Mouse (Mus musculus) ES-Bruce4 (cell line): ENCODE results near the gene Peli2. TPM values are rescaled to one million over a fixed set of nuclear protein-coding genes. Genes with fewer than 3 reads are reported as not detected.

Experiments
- H3K27ac ChIP-seq: 2 replicates; pipeline ENCODE4 v1.5.1; 2012; ENCODE audit warnings: low read length, inconsistent platforms; ENCODE audit not compliant: insufficient read depth
- H3K27me3 ChIP-seq: 2 replicates; pipeline ENCODE4 v1.6.1; 2012; ENCODE audit warnings: mild to moderate bottlenecking, low read length, inconsistent platforms; ENCODE audit not compliant: control insufficient read depth, poor library complexity, insufficient read depth, severe bottlenecking
- H3K36me3 ChIP-seq: 2 replicates; pipeline ENCODE4 v1.6.1; 2012; ENCODE audit warnings: inconsistent platforms, mild to moderate bottlenecking, low read length, moderate library complexity; ENCODE audit not compliant: control insufficient read depth, poor library complexity, insufficient read depth, severe bottlenecking
- H3K4me1 ChIP-seq: one replicate; pipeline ENCODE4 v1.8.1; 2011; ENCODE audit warnings: low read length; ENCODE audit not compliant: control insufficient read depth, insufficient read depth
- H3K4me3 ChIP-seq: 2 replicates; pipeline ENCODE4 v1.5.1; 2011; ENCODE audit warnings: low read depth, mild to moderate bottlenecking, low read length
- H3K9ac ChIP-seq: 2 replicates; pipeline ENCODE4 v1.6.1; 2012; ENCODE audit warnings: low read depth, mild to moderate bottlenecking, inconsistent platforms; ENCODE audit not compliant: poor library complexity, severe bottlenecking
- H3K9me3 ChIP-seq: replicated peaks from 2 replicates; pipeline ENCODE4 v1.6.1; 2012; ENCODE audit warnings: mild to moderate bottlenecking, low read length, inconsistent platforms; ENCODE audit not compliant: control insufficient read depth, poor library complexity, insufficient read depth, severe bottlenecking
- CTCF ChIP-seq: IDR thresholded peaks from one replicate; pipeline ENCODE4 v1.8.1; 2011; ENCODE audit warnings: low read depth, low read length
- EP300 ChIP-seq: IDR thresholded peaks from 2 replicates; pipeline ENCODE4 v1.6.1; 2011; ENCODE audit warnings: low read depth, low read length; ENCODE audit not compliant: insufficient read depth
- POLR2A ChIP-seq: IDR thresholded peaks from one replicate; pipeline ENCODE4 v1.8.1; 2011; ENCODE audit warnings: low read length; ENCODE audit not compliant: insufficient read depth
- polyA plus RNA-seq: library from polyadenylated mRNA; stranded (reverse); fragments of >200 nt; gene quantifications from 2 replicates; pipeline ENCODE4 v1.2.4, GENCODE M21; 2011; ENCODE audit warnings: low read depth; ENCODE audit not compliant: missing spikeins, insufficient read depth, insufficient read length

The Peli2 gene
- polyA plus RNA-seq, 1 experiment: 7.4 TPM

GRCm38 (mm10) chr14:48324460-48324850, 203.8 kb downstream of the Peli2 start:
- Histone ChIP-seq H3K9me3 (peaks cover 6% of the 10 kb centered on the region; the same call in 1 of the 2 replicates), H3K9ac (no peak overlapping the region), H3K4me1 (no peaks in the 10 kb centered on the region), H3K27me3 (no peaks in the 10 kb centered on the region), H3K36me3 (no peaks in the 10 kb centered on the region), H3K4me3 (no peak overlapping the region), H3K27ac (no peak overlapping the region)
- TF ChIP-seq POLR2A (no peak), CTCF (no peak), EP300 (no peak)

- H3K9ac ChIP-seq: no peak overlapping the region
- TF ChIP-seq POLR2A (no peak), CTCF (peak; percentile 26), EP300 (no peak)
These were observed 207.1 kb downstream of the Peli2 start for GRCm38 (mm10) chr14:48327746-48328145.

DNA sequence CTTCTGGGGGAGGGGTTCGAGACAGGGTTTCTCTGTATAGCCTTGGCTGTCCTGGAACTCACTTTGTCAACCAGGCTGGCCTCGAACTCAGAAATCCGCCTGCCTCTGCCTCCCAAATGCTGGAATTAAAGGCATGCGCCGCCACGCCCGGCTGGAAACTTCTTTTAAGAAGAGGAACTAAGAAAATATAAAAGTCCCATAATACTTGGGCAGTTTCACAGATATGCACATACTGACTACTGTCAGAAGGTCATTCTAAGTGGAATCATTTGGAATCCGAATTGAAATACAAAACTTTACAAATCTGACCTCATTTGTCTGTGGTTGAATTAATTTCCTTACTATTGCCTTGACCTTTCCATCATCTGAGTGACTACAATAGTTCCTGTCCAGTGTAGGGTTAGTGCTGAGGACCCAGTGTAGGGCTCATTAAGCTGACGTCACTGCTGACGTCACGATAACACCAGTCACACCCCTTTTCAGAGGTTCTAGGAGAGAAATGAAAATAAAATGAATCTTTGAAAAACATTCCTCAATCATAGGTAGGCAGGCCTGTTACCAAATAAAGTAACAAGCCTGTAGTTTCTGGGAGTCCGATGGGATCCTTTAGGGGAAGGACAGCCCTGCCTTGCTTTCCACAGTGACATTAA, 209.2 kb downstream of the Peli2 start:
- H3K9me3 ChIP-seq: peaks cover 6% of the 10 kb centered on the region; the same call in 1 of the 2 replicates
- H3K36me3 ChIP-seq: no peaks in the 10 kb centered on the region
- H3K4me3 ChIP-seq: no peak overlapping the region
- H3K4me1 ChIP-seq: no peaks in the 10 kb centered on the region
- no peaks in the 10 kb centered on the region for H3K27me3 ChIP-seq
- H3K9ac ChIP-seq: no peak overlapping the region
- TF ChIP-seq POLR2A (no peak), CTCF (no peak), EP300 (no peak)
- no peak overlapping the region for H3K27ac ChIP-seq

More at GRCm38 (mm10) chr14:48327746-48328145, 207.1 kb downstream of the Peli2 start:
- Histone ChIP-seq H3K27me3 (no peaks in the 10 kb centered on the region), H3K9me3 (peaks cover 6% of the 10 kb centered on the region; the same call in 1 of the 2 replicates), H3K4me1 (no peaks in the 10 kb centered on the region), H3K27ac (no peak overlapping the region), H3K36me3 (no peaks in the 10 kb centered on the region), H3K4me3 (no peak overlapping the region)
